Mouse (Mus musculus): ENCODE data around the gene Gpc5. TPM values are rescaled to one million over a fixed set of nuclear protein-coding genes. Genes with fewer than 3 reads are reported as not detected.

Gpc5 gene
- polyA plus RNA-seq, 1 experiment from 2014 or later: 0.09 TPM

DNA sequence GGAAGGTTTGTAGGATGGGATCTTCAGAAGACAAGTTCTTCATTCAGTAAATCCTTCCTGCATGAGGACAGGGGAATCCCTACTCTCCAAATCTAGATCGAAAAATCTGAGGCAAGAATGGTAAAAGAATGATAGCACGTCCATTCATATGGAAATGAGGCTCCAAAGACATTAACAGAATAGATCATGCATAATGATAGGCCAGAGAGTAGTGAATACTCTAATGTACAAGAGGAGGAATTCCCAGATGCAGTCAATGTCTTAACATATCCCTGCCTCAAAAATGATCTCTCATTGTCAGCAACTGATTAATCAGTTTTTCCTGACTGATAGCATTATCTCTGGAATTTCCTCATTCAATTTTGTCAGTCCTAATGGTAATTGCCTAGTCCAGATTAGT, 1070.6 kb downstream of the Gpc5 start:
- Histone ChIP-seq H3K4me2 (replicated peaks; ENCODE audit: low read depth) (no peak overlapping the region), H3K4me3 (ENCODE audit: low read depth, low read length) (no peak overlapping the region), H3K9ac (ENCODE audit: low read depth, low read length) (no peak overlapping the region), H3K36me3 (ENCODE audit: control insufficient read depth, insufficient read depth) (no peaks in the 10 kb centered on the region), H3K27me3 (replicated peaks; ENCODE audit: control insufficient read depth, insufficient read depth, low read length) (no peaks in the 10 kb centered on the region), H3K4me1 (replicated peaks; ENCODE audit: control insufficient read depth, insufficient read depth, low read length) (no peaks in the 10 kb centered on the region), H3K9me3 (ENCODE audit: control insufficient read depth) (no peaks in the 10 kb centered on the region), H3K27ac (ENCODE audit: low read depth, low read length) (no peak overlapping the region)
- no peak for TF ChIP-seq CTCF (IDR thresholded peaks at IDR 0.05; ENCODE audit: low read depth)
- no peak for ATAC-seq
- 83% methylated on average over 2 of the region's 2 CpGs for WGBS

GRCm38 (mm10) chr14:116167401-116167800, 1075.4 kb downstream of the Gpc5 start:
- H3K36me3 ChIP-seq (ENCODE audit: control insufficient read depth, insufficient read depth): no peaks in the 10 kb centered on the region
- no peak for TF ChIP-seq CTCF (IDR thresholded peaks at IDR 0.05; ENCODE audit: low read depth)
- no peak overlapping the region for H3K4me3 ChIP-seq (ENCODE audit: low read depth, low read length)

GRCm38 (mm10) chr14:116169129-116169528, 1077.1 kb downstream of the Gpc5 start:
- Histone ChIP-seq H3K27me3 (replicated peaks; ENCODE audit: control insufficient read depth, insufficient read depth, low read length) (no peaks in the 10 kb centered on the region), H3K27ac (ENCODE audit: low read depth, low read length) (no peak overlapping the region), H3K4me1 (replicated peaks; ENCODE audit: control insufficient read depth, insufficient read depth, low read length) (no peaks in the 10 kb centered on the region), H3K9ac (ENCODE audit: low read depth, low read length) (no peak overlapping the region), H3K4me3 (ENCODE audit: low read depth, low read length) (no peak overlapping the region), H3K9me3 (ENCODE audit: control insufficient read depth) (no peaks in the 10 kb centered on the region), H3K36me3 (ENCODE audit: control insufficient read depth, insufficient read depth) (no peaks in the 10 kb centered on the region), H3K4me2 (replicated peaks; ENCODE audit: low read depth) (no peak overlapping the region)
- no peak for TF ChIP-seq CTCF (IDR thresholded peaks at IDR 0.05; ENCODE audit: low read depth)
- ATAC-seq: no peak
- WGBS: 71% methylated on average over 5 of the region's 5 CpGs

More at GRCm38 (mm10) chr14:116167401-116167800, 1075.4 kb downstream of the Gpc5 start:
- Histone ChIP-seq H3K4me2 (replicated peaks; ENCODE audit: low read depth) (no peak overlapping the region), H3K27ac (ENCODE audit: low read depth, low read length) (no peak overlapping the region), H3K27me3 (replicated peaks; ENCODE audit: control insufficient read depth, insufficient read depth, low read length) (no peaks in the 10 kb centered on the region), H3K4me1 (replicated peaks; ENCODE audit: control insufficient read depth, insufficient read depth, low read length) (no peaks in the 10 kb centered on the region), H3K9me3 (ENCODE audit: control insufficient read depth) (no peaks in the 10 kb centered on the region), H3K9ac (ENCODE audit: low read depth, low read length) (no peak overlapping the region)
- no peak for ATAC-seq

DNA sequence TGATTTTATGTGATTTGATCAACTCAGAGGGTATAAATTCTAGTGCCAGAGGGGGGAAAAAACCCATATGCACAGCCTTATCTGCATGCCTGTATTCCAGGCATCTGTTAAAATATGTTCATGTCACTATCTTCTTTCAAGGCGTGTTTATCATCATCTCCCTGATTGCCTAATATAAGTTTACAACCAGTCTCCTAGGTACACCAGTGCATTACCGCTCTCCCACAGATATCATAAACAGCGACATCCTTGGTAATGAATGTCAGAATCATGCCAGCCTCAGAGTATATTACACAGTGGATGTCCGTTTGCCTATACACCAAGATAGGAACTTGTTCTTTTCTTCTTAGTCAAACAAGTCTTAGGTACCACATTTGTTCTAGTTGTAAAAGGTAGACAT, 1095.0 kb downstream of the Gpc5 start:
- Histone ChIP-seq H3K4me1 (replicated peaks; ENCODE audit: control insufficient read depth, insufficient read depth, low read length) (no peaks in the 10 kb centered on the region), H3K36me3 (ENCODE audit: control insufficient read depth, insufficient read depth) (no peaks in the 10 kb centered on the region), H3K27me3 (replicated peaks; ENCODE audit: control insufficient read depth, insufficient read depth, low read length) (no peaks in the 10 kb centered on the region), H3K9me3 (ENCODE audit: control insufficient read depth) (no peaks in the 10 kb centered on the region), H3K4me3 (ENCODE audit: low read depth, low read length) (no peak overlapping the region), H3K9ac (ENCODE audit: low read depth, low read length) (no peak overlapping the region), H3K4me2 (replicated peaks; ENCODE audit: low read depth) (no peak overlapping the region), H3K27ac (ENCODE audit: low read depth, low read length) (no peak overlapping the region)
- TF ChIP-seq CTCF (IDR thresholded peaks at IDR 0.05; ENCODE audit: low read depth): no peak
- no peak for ATAC-seq
- WGBS: 41% methylated on average over 4 of the region's 4 CpGs

DNA sequence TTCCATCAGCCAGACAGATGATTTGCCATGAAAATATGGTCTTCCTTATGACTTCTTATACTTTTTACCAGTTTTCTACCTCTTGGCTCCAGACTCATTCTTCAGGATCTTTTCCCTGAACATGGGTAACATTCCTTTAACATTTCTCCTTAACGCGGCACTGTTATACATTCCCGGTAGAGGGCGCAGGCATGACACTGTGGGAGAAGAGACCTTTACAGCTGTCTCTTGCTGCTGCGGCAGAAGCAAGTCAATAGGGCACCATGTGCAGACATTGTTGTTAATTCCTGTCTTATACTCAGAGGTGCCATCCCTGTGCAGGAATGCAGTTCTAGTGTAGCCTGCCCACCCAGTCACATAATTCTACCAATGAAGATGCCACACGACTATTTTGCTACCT, 1115.0 kb downstream of the Gpc5 start:
- no peaks in the 10 kb centered on the region for H3K4me1 ChIP-seq (replicated peaks; ENCODE audit: control insufficient read depth, insufficient read depth, low read length)
- no peak for ATAC-seq
- H3K9ac ChIP-seq (ENCODE audit: low read depth, low read length): no peak overlapping the region
- no peaks in the 10 kb centered on the region for H3K36me3 ChIP-seq (ENCODE audit: control insufficient read depth, insufficient read depth)
- H3K9me3 ChIP-seq (ENCODE audit: control insufficient read depth): no peaks in the 10 kb centered on the region
- no peak overlapping the region for H3K27ac ChIP-seq (ENCODE audit: low read depth, low read length)
- peak; percentile 83 for TF ChIP-seq CTCF (IDR thresholded peaks at IDR 0.05; ENCODE audit: low read depth)
- 28% methylated on average over 6 of the region's 6 CpGs for WGBS
- H3K27me3 ChIP-seq (replicated peaks; ENCODE audit: control insufficient read depth, insufficient read depth, low read length): no peaks in the 10 kb centered on the region
- no peak overlapping the region for H3K4me3 ChIP-seq (ENCODE audit: low read depth, low read length)
- H3K4me2 ChIP-seq (replicated peaks; ENCODE audit: low read depth): no peak overlapping the region

- WGBS: 95% methylated on average over 3 of the region's 3 CpGs
- no peak overlapping the region for H3K4me2 ChIP-seq (replicated peaks; ENCODE audit: low read depth)
- no peaks in the 10 kb centered on the region for H3K9me3 ChIP-seq (ENCODE audit: control insufficient read depth)
- no peaks in the 10 kb centered on the region for H3K4me1 ChIP-seq (replicated peaks; ENCODE audit: control insufficient read depth, insufficient read depth, low read length)
- no peak for TF ChIP-seq CTCF (IDR thresholded peaks at IDR 0.05; ENCODE audit: low read depth)
- no peaks in the 10 kb centered on the region for H3K27me3 ChIP-seq (replicated peaks; ENCODE audit: control insufficient read depth, insufficient read depth, low read length)
- H3K27ac ChIP-seq (ENCODE audit: low read depth, low read length): no peak overlapping the region
- no peaks in the 10 kb centered on the region for H3K36me3 ChIP-seq (ENCODE audit: control insufficient read depth, insufficient read depth)
- ATAC-seq: no peak
- H3K9ac ChIP-seq (ENCODE audit: low read depth, low read length): no peak overlapping the region
- no peak overlapping the region for H3K4me3 ChIP-seq (ENCODE audit: low read depth, low read length)
These were observed 1116.6 kb downstream of the Gpc5 start for GRCm38 (mm10) chr14:116208581-116208980.

- no peak for TF ChIP-seq CTCF (IDR thresholded peaks at IDR 0.05; ENCODE audit: low read depth)
- Histone ChIP-seq H3K27ac (ENCODE audit: low read depth, low read length) (no peak overlapping the region), H3K4me1 (replicated peaks; ENCODE audit: control insufficient read depth, insufficient read depth, low read length) (no peaks in the 10 kb centered on the region), H3K9me3 (ENCODE audit: control insufficient read depth) (no peaks in the 10 kb centered on the region), H3K36me3 (ENCODE audit: control insufficient read depth, insufficient read depth) (no peaks in the 10 kb centered on the region), H3K9ac (ENCODE audit: low read depth, low read length) (no peak overlapping the region), H3K27me3 (replicated peaks; ENCODE audit: control insufficient read depth, insufficient read depth, low read length) (no peaks in the 10 kb centered on the region), H3K4me3 (ENCODE audit: low read depth, low read length) (no peak overlapping the region), H3K4me2 (replicated peaks; ENCODE audit: low read depth) (no peak overlapping the region)
- WGBS: 39% methylated on average over 5 of the region's 5 CpGs
- no peak for ATAC-seq
These were observed 1117.0 kb downstream of the Gpc5 start for GRCm38 (mm10) chr14:116209045-116209444.
